Mouse (Mus musculus) 3T3-L1 (cell line): Measurements from ENCODE around the gene Ltbp4.

Source experiments
- DNase-seq: peaks from one replicate; pipeline ENCODE4 v3.0.0-alpha.2; 2015; ENCODE audit warnings: low read depth, low spot score

The Ltbp4 gene

GRCm38 (mm10) chr7:27355745-27356240 is 18.3 kb upstream of the Ltbp4 start, which contains the start of gene Shkbp1:
Gene Shkbp1, minus strand, starts transcription at chr7:27356019.
- DNase-seq: peak; percentile 89

GRCm38 (mm10) chr7:27355261-27355660 is 17.8 kb upstream of the Ltbp4 start:
- DNase-seq: no peak

GRCm38 (mm10) chr7:27354783-27355182 is 17.3 kb upstream of the Ltbp4 start:
- no peak for DNase-seq

- peak; percentile 44 for DNase-seq
Measured at GRCm38 (mm10) chr7:27354144-27354543, 16.7 kb upstream of the Ltbp4 start.

- DNase-seq: no peak
Measured at GRCm38 (mm10) chr7:27345444-27345843, 8.0 kb upstream of the Ltbp4 start.

GRCm38 (mm10) chr7:27342595-27342994 is 5.1 kb upstream of the Ltbp4 start:
- DNase-seq: peak; percentile 60

GRCm38 (mm10) chr7:27339519-27339918 is 2.0 kb upstream of the Ltbp4 start:
- DNase-seq: no peak

- no peak for DNase-seq
Measured at GRCm38 (mm10) chr7:27339114-27339513, 1.6 kb upstream of the Ltbp4 start.

- DNase-seq: peak; percentile 94
Measured at GRCm38 (mm10) chr7:27335928-27336823, 1.3 kb downstream of the Ltbp4 start.

GRCm38 (mm10) chr7:27335011-27335720 is 2.3 kb downstream of the Ltbp4 start:
- DNase-seq: no peak

GRCm38 (mm10) chr7:27334405-27334911 is 3.0 kb downstream of the Ltbp4 start:
- no peak for DNase-seq

GRCm38 (mm10) chr7:27333316-27333941 is 4.1 kb downstream of the Ltbp4 start:
- DNase-seq: no peak

GRCm38 (mm10) chr7:27332353-27333199 is 4.9 kb downstream of the Ltbp4 start:
- peak; percentile 86 for DNase-seq

- peak; percentile 58 for DNase-seq
Measured at GRCm38 (mm10) chr7:27331854-27332253, 5.6 kb downstream of the Ltbp4 start.

GRCm38 (mm10) chr7:27331541-27331851 is 6.0 kb downstream of the Ltbp4 start:
- DNase-seq: no peak

- DNase-seq: peak; percentile 96
Measured at GRCm38 (mm10) chr7:27330709-27331540, 6.6 kb downstream of the Ltbp4 start.

- DNase-seq: no peak
Measured at GRCm38 (mm10) chr7:27329981-27330380, 7.5 kb downstream of the Ltbp4 start.

- no peak for DNase-seq
Measured at GRCm38 (mm10) chr7:27329326-27329947, 8.1 kb downstream of the Ltbp4 start.

GRCm38 (mm10) chr7:27328648-27329047 is 8.8 kb downstream of the Ltbp4 start:
- DNase-seq: no peak

- no peak for DNase-seq
Measured at GRCm38 (mm10) chr7:27328161-27328560, 9.3 kb downstream of the Ltbp4 start.
